Mouse (Mus musculus): ENCODE measurements around the gene Kyat1. TPM values are rescaled to one million over a fixed set of nuclear protein-coding genes. Genes with fewer than 3 reads are reported as not detected.
"Not testable (repeated sequence)": the region's sequence is repeated elsewhere in the genome, so short reads cannot be mapped to it uniquely, and the experiment has no call there.

Kyat1 gene
- polyA plus RNA-seq, 1 experiment from 2014 or later: 11.6 TPM

DNA sequence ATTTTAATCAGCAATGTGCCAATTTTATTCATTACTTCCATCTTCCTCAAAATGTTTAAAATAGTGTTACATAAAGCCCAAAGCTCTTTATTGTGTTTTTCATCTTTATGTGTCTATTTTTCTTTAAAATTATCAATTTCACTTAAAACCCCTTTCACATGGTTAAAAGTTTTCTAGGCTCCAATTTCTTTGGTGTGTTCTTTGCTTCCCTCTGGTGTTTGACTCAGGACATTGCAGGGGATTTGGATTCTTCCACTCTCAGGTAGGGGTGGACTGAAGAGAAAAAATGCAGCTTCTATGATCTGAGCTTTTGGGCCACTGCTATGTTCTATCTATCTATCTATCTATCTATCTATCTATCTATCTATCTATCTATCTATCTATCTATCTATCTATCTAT lies 43.8 kb downstream of the Kyat1 start:
- H3K27me3 ChIP-seq: no peaks in the 10 kb centered on the region
- no peaks in the 10 kb centered on the region for H3K36me3 ChIP-seq (ENCODE audit: poor library complexity, severe bottlenecking)
- no peak for ATAC-seq
- no peaks in the 10 kb centered on the region for H3K4me1 ChIP-seq
- H3K4me2 ChIP-seq: no peak overlapping the region
- H3K9ac ChIP-seq: no peak overlapping the region
- H3K4me3 ChIP-seq: no peak overlapping the region
- no peak overlapping the region for H3K27ac ChIP-seq
- peaks cover 7% of the 10 kb centered on the region for H3K9me3 ChIP-seq (replicated peaks)

DNA sequence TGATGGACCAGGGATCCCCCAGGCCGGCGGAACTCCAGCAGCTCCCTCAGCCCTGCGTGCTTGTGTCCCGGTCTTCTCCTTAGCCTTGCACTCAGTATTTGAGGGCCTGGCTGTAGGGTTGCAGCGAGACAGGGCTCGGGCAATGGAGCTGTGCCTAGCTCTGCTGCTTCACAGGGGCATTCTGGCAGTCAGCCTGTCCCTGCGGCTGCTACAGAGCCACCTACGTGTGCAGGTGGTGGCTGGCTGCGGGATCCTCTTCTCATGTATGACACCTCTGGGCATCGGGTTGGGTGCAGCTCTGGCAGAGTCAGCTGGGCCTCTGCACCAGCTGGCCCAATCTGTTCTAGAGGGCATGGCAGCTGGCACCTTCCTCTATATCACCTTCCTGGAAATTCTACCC lies 45.8 kb downstream of the Kyat1 start:
- not testable (repeated sequence) for H3K4me3 ChIP-seq; H3K27ac ChIP-seq; H3K36me3 ChIP-seq (ENCODE audit: poor library complexity, severe bottlenecking); H3K27me3 ChIP-seq; H3K4me2 ChIP-seq; H3K9ac ChIP-seq; H3K4me1 ChIP-seq; ATAC-seq; H3K9me3 ChIP-seq (replicated peaks)
- WGBS: 89% methylated on average over 7 of the region's 10 CpGs

DNA sequence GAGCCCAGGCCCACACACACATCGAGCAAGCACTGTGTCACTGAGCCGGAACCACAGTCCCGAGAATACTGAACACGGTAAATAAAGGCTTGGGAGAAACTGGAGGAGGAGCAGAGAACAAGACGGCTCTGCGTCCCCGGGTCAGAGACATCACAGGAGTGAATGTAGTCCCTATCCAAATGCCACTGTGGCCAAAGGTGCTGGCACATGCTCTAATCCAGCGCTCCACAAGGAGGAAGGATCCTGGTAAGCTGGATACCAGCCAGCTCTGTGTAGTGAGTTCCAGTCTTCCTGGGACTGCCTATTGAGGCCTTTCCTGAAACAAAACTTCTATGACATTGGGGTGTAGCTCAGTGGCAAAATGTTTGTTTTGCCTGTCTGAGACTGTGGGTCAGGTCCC lies 53.0 kb downstream of the Kyat1 start:
- WGBS: 85% methylated on average over 8 of the region's 8 CpGs
- no peaks in the 10 kb centered on the region for H3K27me3 ChIP-seq
- H3K9ac ChIP-seq: no peak overlapping the region
- no peak overlapping the region for H3K27ac ChIP-seq
- H3K36me3 ChIP-seq (ENCODE audit: poor library complexity, severe bottlenecking): peaks cover 44% of the 10 kb centered on the region
- H3K4me3 ChIP-seq: no peak overlapping the region
- no peaks in the 10 kb centered on the region for H3K9me3 ChIP-seq (replicated peaks)
- no peak for ATAC-seq
- no peak overlapping the region for H3K4me2 ChIP-seq
- no peaks in the 10 kb centered on the region for H3K4me1 ChIP-seq

DNA sequence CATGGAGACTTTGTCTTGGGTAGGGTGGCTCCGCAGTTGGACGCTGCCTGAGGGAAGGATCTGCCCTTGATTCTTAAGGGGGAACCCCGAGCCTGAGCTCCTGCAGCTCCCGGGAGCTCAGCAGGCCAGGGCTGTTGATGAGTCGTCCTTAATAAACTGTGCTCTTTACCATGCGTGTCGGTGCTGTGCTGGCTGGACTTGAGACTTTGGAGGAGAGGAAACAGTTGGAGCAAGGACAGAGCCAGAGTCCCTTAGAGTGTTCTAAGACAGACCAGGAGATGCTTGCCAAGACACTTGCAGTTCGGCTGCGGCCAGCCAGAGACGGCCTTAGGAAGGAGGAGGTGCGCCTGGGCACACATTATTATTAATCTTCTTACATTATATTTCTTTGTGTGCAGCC lies 53.8 kb downstream of the Kyat1 start:
- Histone ChIP-seq H3K4me1 (no peaks in the 10 kb centered on the region), H3K4me2 (no peak overlapping the region), H3K9ac (no peak overlapping the region), H3K4me3 (no peak overlapping the region), H3K36me3 (ENCODE audit: poor library complexity, severe bottlenecking) (peaks cover 51% of the 10 kb centered on the region), H3K9me3 (replicated peaks) (no peaks in the 10 kb centered on the region), H3K27me3 (no peaks in the 10 kb centered on the region), H3K27ac (no peak overlapping the region)
- no peak for ATAC-seq
- WGBS: 91% methylated on average over 11 of the region's 11 CpGs

DNA sequence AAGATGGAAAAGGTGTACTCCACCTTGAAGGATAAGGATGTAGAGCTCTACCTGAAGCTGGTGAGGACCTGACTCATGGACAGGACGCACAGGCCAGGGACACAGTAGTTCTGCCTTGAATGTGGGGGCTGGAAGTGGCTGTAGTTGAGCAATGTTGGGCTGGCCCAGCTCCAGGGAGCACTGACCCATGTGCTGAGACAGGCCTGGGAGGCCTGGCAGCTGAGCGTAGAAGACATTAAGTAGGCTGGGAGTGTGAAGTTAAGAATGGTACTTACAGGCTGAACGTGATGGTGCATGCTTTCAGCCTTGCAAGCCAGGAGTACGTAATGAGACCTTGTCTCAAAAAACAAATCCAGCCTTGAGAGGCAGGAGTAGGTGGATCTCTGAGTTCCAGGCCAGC lies 58.2 kb downstream of the Kyat1 start:
- Histone ChIP-seq H3K27me3 (no peaks in the 10 kb centered on the region), H3K9ac (no peak overlapping the region), H3K36me3 (ENCODE audit: poor library complexity, severe bottlenecking) (peaks cover 93% of the 10 kb centered on the region), H3K27ac (no peak overlapping the region), H3K4me3 (no peak overlapping the region), H3K4me1 (no peaks in the 10 kb centered on the region), H3K9me3 (replicated peaks) (no peaks in the 10 kb centered on the region), H3K4me2 (no peak overlapping the region)
- no peak for ATAC-seq
- WGBS: 97% methylated on average over 4 of the region's 4 CpGs

DNA sequence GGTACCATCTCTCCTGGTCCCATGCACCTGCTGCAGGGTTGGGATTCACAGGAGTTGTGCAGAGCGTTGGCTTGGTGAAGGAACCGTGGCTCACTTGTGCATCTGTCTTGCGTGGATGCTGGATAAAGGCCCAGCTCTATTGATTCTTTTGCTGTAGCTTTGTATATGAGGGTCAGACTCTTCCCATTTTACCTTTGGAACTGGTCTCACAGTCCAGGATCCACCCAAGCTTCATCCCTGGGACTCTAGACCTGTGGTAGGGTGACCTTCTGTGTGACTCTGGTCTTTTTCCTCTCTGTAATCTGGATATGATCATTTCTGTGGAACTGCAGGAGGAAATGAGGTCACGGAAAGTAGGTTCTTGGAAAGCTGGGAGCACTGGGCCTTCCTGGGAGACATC lies 61.2 kb downstream of the Kyat1 start:
- no peak overlapping the region for H3K4me3 ChIP-seq
- H3K9me3 ChIP-seq (replicated peaks): no peaks in the 10 kb centered on the region
- no peak overlapping the region for H3K9ac ChIP-seq
- 94% methylated on average over 4 of the region's 4 CpGs for WGBS
- H3K4me1 ChIP-seq: no peaks in the 10 kb centered on the region
- ATAC-seq: no peak
- peaks cover 93% of the 10 kb centered on the region for H3K36me3 ChIP-seq (ENCODE audit: poor library complexity, severe bottlenecking)
- H3K27ac ChIP-seq: no peak overlapping the region
- H3K4me2 ChIP-seq: no peak overlapping the region
- no peaks in the 10 kb centered on the region for H3K27me3 ChIP-seq

DNA sequence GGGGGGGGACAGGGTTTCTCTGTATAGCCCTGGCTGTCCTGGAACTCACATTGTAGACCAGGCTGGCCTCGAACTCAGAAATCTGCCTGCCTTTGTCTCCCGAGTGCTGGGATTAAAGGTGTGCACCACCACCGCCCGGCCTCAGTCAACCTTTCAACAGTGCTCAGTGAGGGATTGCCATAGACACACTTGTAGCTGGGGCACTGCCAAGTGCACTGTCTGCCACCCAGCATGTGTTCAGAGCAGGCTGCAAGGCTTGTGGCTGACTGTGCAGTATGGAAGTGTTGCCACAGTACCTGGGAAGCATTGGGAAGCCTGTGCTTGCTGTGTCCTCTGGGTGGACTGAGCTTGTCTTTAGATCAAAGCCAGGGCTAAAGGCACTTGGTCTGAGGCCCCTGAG lies 65.6 kb downstream of the Kyat1 start:
- H3K9ac ChIP-seq; ATAC-seq; H3K4me1 ChIP-seq; H3K27ac ChIP-seq; H3K9me3 ChIP-seq (replicated peaks); H3K4me3 ChIP-seq; H3K4me2 ChIP-seq; H3K27me3 ChIP-seq: not testable (repeated sequence)
- H3K36me3 ChIP-seq (ENCODE audit: poor library complexity, severe bottlenecking): peaks cover 88% of the 10 kb centered on the region
- 91% methylated on average over 4 of the region's 4 CpGs for WGBS

DNA sequence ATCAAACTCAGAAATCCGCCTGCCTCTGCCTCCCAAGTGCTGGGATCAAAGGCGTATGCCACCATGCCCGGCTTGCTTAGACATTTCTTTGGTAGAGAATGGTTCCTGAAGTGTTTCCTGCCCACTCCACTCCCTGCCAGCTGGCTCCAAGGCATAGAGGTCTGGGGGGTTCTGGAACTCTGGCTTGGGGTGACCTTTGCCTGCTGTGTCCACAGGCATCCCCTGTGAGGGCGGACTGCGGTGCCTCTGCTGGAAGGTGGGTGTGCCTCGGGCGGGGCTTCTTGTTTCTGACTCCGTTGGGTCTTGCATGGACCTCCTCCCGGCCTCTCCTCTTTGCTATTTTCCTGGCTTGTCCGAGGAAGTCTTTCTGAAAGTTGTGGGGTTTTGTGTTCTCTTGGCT lies 69.2 kb downstream of the Kyat1 start:
- H3K4me1 ChIP-seq: peaks cover 26% of the 10 kb centered on the region
- peaks cover 52% of the 10 kb centered on the region for H3K36me3 ChIP-seq (ENCODE audit: poor library complexity, severe bottlenecking)
- WGBS: 90% methylated on average over 10 of the region's 10 CpGs
- ATAC-seq: no peak
- no peak overlapping the region for H3K4me3 ChIP-seq
- H3K27ac ChIP-seq: no peak overlapping the region
- H3K9me3 ChIP-seq (replicated peaks): no peaks in the 10 kb centered on the region
- H3K4me2 ChIP-seq: no peak overlapping the region
- H3K9ac ChIP-seq: no peak overlapping the region
- H3K27me3 ChIP-seq: no peaks in the 10 kb centered on the region

Other genes starting within 250 kb of the Kyat1 start
- 157 and 178 TPM in 2 replicates for gene Sptan1, start 240.3 kb downstream of the Kyat1 start, polyA plus RNA-seq (2015; fragmentation: Nextera tagmentation; extraction: Ambion mirVana)
- 50.8 and 57.2 TPM in 2 replicates for gene Wdr34, start 157.0 kb downstream of the Kyat1 start, polyA plus RNA-seq (2015; fragmentation: Nextera tagmentation; extraction: Ambion mirVana)
- 587 and 610 TPM in 2 replicates for gene Set, start 148.5 kb downstream of the Kyat1 start, polyA plus RNA-seq (2015; fragmentation: Nextera tagmentation; extraction: Ambion mirVana)
- 5.7 and 6.7 TPM in 2 replicates for gene Pkn3, start 128.2 kb downstream of the Kyat1 start, polyA plus RNA-seq (2015; fragmentation: Nextera tagmentation; extraction: Ambion mirVana)
- 21.0 and 21.2 TPM in 2 replicates for gene Zdhhc12, start 112.2 kb downstream of the Kyat1 start, polyA plus RNA-seq (2015; fragmentation: Nextera tagmentation; extraction: Ambion mirVana)
- gene Zer1, start 81.3 kb downstream of the Kyat1 start, polyA plus RNA-seq (2015; fragmentation: Nextera tagmentation; extraction: Ambion mirVana): 10.5 and 10.9 TPM in 2 replicates
- 12.3 and 14.1 TPM in 2 replicates for gene Tbc1d13, start 72.1 kb downstream of the Kyat1 start, polyA plus RNA-seq (2015; fragmentation: Nextera tagmentation; extraction: Ambion mirVana)
- gene Endog, start 34.4 kb downstream of the Kyat1 start, polyA plus RNA-seq (2015; fragmentation: Nextera tagmentation; extraction: Ambion mirVana): 9.5 and 10.4 TPM in 2 replicates
- 62.1 and 71.1 TPM in 2 replicates for gene Spout1, start 27.4 kb downstream of the Kyat1 start, polyA plus RNA-seq (2015; fragmentation: Nextera tagmentation; extraction: Ambion mirVana)
- gene Lrrc8a, start 31.9 kb upstream of the Kyat1 start, polyA plus RNA-seq (2015; fragmentation: Nextera tagmentation; extraction: Ambion mirVana): 57.9 and 58.3 TPM in 2 replicates
- gene Gm28035, start 34.7 kb upstream of the Kyat1 start, polyA plus RNA-seq (2015; fragmentation: Nextera tagmentation; extraction: Ambion mirVana): 0.21 and 0.36 TPM in 2 replicates
- 5.3 and 6.8 TPM in 2 replicates for gene Phyhd1, start 60.4 kb upstream of the Kyat1 start, polyA plus RNA-seq (2015; fragmentation: Nextera tagmentation; extraction: Ambion mirVana)
- not detected in 2 replicates for gene Gm28038, start 75.2 kb upstream of the Kyat1 start, polyA plus RNA-seq (2015; fragmentation: Nextera tagmentation; extraction: Ambion mirVana)
- 28.0 and 30.6 TPM in 2 replicates for gene Dolk, start 80.5 kb upstream of the Kyat1 start, polyA plus RNA-seq (2015; fragmentation: Nextera tagmentation; extraction: Ambion mirVana)
- 24.9 and 32.7 TPM in 2 replicates for gene Nup188, start 80.5 kb upstream of the Kyat1 start, polyA plus RNA-seq (2015; fragmentation: Nextera tagmentation; extraction: Ambion mirVana)
- gene Sh3glb2, start 153.5 kb upstream of the Kyat1 start, polyA plus RNA-seq (2015; fragmentation: Nextera tagmentation; extraction: Ambion mirVana): 100 and 126 TPM in 2 replicates
- gene Miga2, start 158.4 kb upstream of the Kyat1 start, polyA plus RNA-seq (2015; fragmentation: Nextera tagmentation; extraction: Ambion mirVana): 22.4 and 23.5 TPM in 2 replicates
- gene Dolpp1, start 186.4 kb upstream of the Kyat1 start, polyA plus RNA-seq (2015; fragmentation: Nextera tagmentation; extraction: Ambion mirVana): 53.0 and 56.7 TPM in 2 replicates
- 16.3 and 21.0 TPM in 2 replicates for gene Crat, start 210.0 kb upstream of the Kyat1 start, polyA plus RNA-seq (2015; fragmentation: Nextera tagmentation; extraction: Ambion mirVana)
- gene Ptpa, start 210.2 kb upstream of the Kyat1 start, polyA plus RNA-seq (2015; fragmentation: Nextera tagmentation; extraction: Ambion mirVana): 126 and 141 TPM in 2 replicates